ENCODE assay signal across 13 mouse cellular contexts in the genomic region with DNA sequence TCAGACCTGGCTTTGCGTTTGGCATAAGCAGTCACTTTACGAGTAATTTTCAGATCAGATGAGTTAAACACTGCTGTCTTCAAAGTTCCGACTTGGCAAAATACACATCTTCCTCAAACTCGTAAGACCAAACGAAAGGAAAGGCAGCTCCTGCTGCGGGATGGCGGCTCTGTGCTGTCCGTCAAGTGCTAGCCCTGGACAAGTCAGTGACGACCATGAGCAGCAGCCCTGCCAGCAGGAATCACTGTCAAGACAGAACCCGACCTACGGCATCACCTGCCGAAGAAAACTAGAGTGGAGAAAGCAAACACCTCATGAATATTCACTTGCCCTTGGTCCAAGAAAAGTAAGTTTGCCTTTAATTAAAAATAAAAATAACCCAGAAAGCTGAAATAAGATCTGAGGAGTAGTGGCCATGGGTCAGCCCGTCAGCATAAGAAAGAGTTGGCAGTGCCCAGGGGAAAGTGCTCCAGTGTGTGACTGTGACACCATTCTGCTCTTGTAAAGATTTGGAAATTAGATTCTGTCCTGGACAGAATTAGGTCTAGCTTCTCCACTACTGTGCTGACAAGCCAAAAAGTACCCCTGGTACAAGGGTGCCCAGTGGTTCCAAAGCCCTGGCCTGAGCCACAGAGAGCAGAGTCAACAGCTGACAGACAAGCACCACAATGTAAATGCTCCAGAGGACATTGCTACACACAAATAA.
A peak's percentile ranks its signal among the peaks of the same experiment; 100 is the strongest.
DNase-seq lines count a peak whose midpoint lies in the region; ATAC-seq lines count a peak whose summit lies in the region.
"Had no signal": no experiment of that assay in that cellular context is flagged by ENCODE, and none has a peak within 500 bp of the region (broad histone marks: within the 10 kb centered on the region; RNA-seq: fewer than 3 reads in every experiment).

No protein-coding gene starts in this region.

- no peaks in the 10 kb centered on the region for H3K27me3 ChIP-seq in forebrain, embryonic 13.5 days
- no peaks in the 10 kb centered on the region for H3K27me3 ChIP-seq in forebrain, embryonic 11.5 days (ENCODE audit: control insufficient read depth, insufficient read depth, low read length)
- H3K27me3 ChIP-seq in kidney, embryonic 16.5 days (ENCODE audit: insufficient read depth, low read length) = no peaks in the 10 kb centered on the region
- no peaks in the 10 kb centered on the region for H3K27me3 ChIP-seq in hindbrain, embryonic 11.5 days (ENCODE audit: control insufficient read depth, insufficient read depth, low read length)
- H3K27me3 ChIP-seq: limb, embryonic 15.5 days had no signal

- peak overlapping the region; percentile 40; the same call in 1 of the 2 replicates for H3K27ac ChIP-seq in forebrain, embryonic 13.5 days
- no peak overlapping the region for H3K27ac ChIP-seq in forebrain, embryonic 11.5 days (ENCODE audit: low read depth, low read length)
- H3K27ac ChIP-seq in kidney, embryonic 16.5 days (ENCODE audit: low read length) = peak overlapping the region; percentile 25; the same call in 1 of the 2 replicates
- H3K27ac ChIP-seq in hindbrain, embryonic 11.5 days (ENCODE audit: low read depth, low read length) = 0 out of 2 replicates have a peak overlapping the region, but pooled peaks have one; percentile 24

- H3K4me3 ChIP-seq in forebrain, embryonic 13.5 days = no peak overlapping the region
- no peak overlapping the region for H3K4me3 ChIP-seq in forebrain, embryonic 11.5 days (ENCODE audit: low read depth, low read length)
- no peak overlapping the region for H3K4me3 ChIP-seq in kidney, embryonic 16.5 days (ENCODE audit: low read length)
- H3K4me3 ChIP-seq in hindbrain, embryonic 11.5 days (ENCODE audit: low read depth, low read length) = no peak overlapping the region
- H3K4me3 ChIP-seq: limb, embryonic 15.5 days; myocyte had no signal

- 66% methylated on average over 13 of the region's 13 CpGs for WGBS in forebrain, embryonic 13.5 days
- WGBS in forebrain, embryonic 11.5 days = 85% methylated on average over 13 of the region's 13 CpGs
- WGBS in kidney, embryonic 16.5 days = 71% methylated on average over 13 of the region's 13 CpGs
- 83% methylated on average over 13 of the region's 13 CpGs for WGBS in hindbrain, embryonic 11.5 days

- no peak for DNase-seq in forebrain, embryonic 11.5 days (ENCODE audit: low spot score)
- DNase-seq in kidney, adult 18-20 months = no peak
- peak; percentile 68 for DNase-seq in adipocyte (ENCODE audit: low spot score)
- DNase-seq in hindbrain, embryonic 11.5 days (ENCODE audit: low spot score) = no peak
- no peak for DNase-seq in T-cell, adult 2 months (ENCODE audit: low spot score)
- no peak for DNase-seq in frontal cortex, postnatal 10 days (ENCODE audit: low spot score in 2 of 2)
- DNase-seq: adrenal gland, adult 8-10 months; layer of hippocampus, adult 9-11 months; thymus, postnatal 36 days had no signal

- no peak overlapping the region for H3K4me2 ChIP-seq in forebrain, embryonic 13.5 days
- no peak overlapping the region for H3K4me2 ChIP-seq in forebrain, embryonic 11.5 days (ENCODE audit: low read depth, low read length, severe bottlenecking)
- H3K4me2 ChIP-seq in kidney, embryonic 16.5 days (replicated peaks; ENCODE audit: low read depth, low read length) = no peak overlapping the region
- no peak overlapping the region for H3K4me2 ChIP-seq in hindbrain, embryonic 11.5 days (replicated peaks; ENCODE audit: low read depth, low read length)
- H3K4me2 ChIP-seq: limb, embryonic 15.5 days had no signal

- no peak overlapping the region for H3K9ac ChIP-seq in forebrain, embryonic 13.5 days
- H3K9ac ChIP-seq in forebrain, embryonic 11.5 days (ENCODE audit: low read length) = no peak overlapping the region
- H3K9ac ChIP-seq in kidney, embryonic 16.5 days (replicated peaks; ENCODE audit: low read length) = no peak overlapping the region
- no peak overlapping the region for H3K9ac ChIP-seq in hindbrain, embryonic 11.5 days (ENCODE audit: low read depth, low read length)
- H3K9ac ChIP-seq: limb, embryonic 15.5 days had no signal

- peaks cover 49% of the 10 kb centered on the region for H3K4me1 ChIP-seq in forebrain, embryonic 13.5 days
- peaks cover 14% of the 10 kb centered on the region for H3K4me1 ChIP-seq in forebrain, embryonic 11.5 days (replicated peaks; ENCODE audit: control insufficient read depth, insufficient read depth, low read length)
- peaks cover 43% of the 10 kb centered on the region for H3K4me1 ChIP-seq in kidney, embryonic 16.5 days (ENCODE audit: insufficient read depth, low read length)
- no peaks in the 10 kb centered on the region for H3K4me1 ChIP-seq in hindbrain, embryonic 11.5 days (replicated peaks; ENCODE audit: control insufficient read depth, insufficient read depth, low read length)

- H3K9me3 ChIP-seq in forebrain, embryonic 13.5 days (replicated peaks) = no peaks in the 10 kb centered on the region
- no peaks in the 10 kb centered on the region for H3K9me3 ChIP-seq in forebrain, embryonic 11.5 days (ENCODE audit: control insufficient read depth, low read length)
- H3K9me3 ChIP-seq in kidney, embryonic 16.5 days (ENCODE audit: low read length) = no peaks in the 10 kb centered on the region
- no peaks in the 10 kb centered on the region for H3K9me3 ChIP-seq in hindbrain, embryonic 11.5 days (ENCODE audit: control insufficient read depth, low read length)
- H3K9me3 ChIP-seq: limb, embryonic 15.5 days had no signal

- peak; percentile 17; the same call in 1 of the 2 replicates for ATAC-seq in forebrain, embryonic 13.5 days
- no peak for ATAC-seq in forebrain, embryonic 11.5 days (replicated peaks; ENCODE audit: low FRiP score)
- ATAC-seq in kidney, embryonic 16.5 days (ENCODE audit: low FRiP score, low TSS enrichment) = no peak
- ATAC-seq in hindbrain, embryonic 11.5 days (ENCODE audit: low FRiP score) = no peak

- no peaks in the 10 kb centered on the region for H3K36me3 ChIP-seq in forebrain, embryonic 13.5 days (ENCODE audit: poor library complexity, severe bottlenecking)
- H3K36me3 ChIP-seq in forebrain, embryonic 11.5 days (ENCODE audit: control insufficient read depth, insufficient read depth, low read length) = no peaks in the 10 kb centered on the region; the same call in 1 of the 2 replicates
- H3K36me3 ChIP-seq in kidney, embryonic 16.5 days (ENCODE audit: insufficient read depth, low read length) = peaks cover 3% of the 10 kb centered on the region; the same call in 1 of the 2 replicates
- no peaks in the 10 kb centered on the region for H3K36me3 ChIP-seq in hindbrain, embryonic 11.5 days (ENCODE audit: control insufficient read depth, insufficient read depth, low read length)
